Mouse (Mus musculus): ENCODE measurements around the gene Efcc1.
"Not testable (repeated sequence)": the region's sequence is repeated elsewhere in the genome, so short reads cannot be mapped to it uniquely, and the experiment has no call there.

DNA sequence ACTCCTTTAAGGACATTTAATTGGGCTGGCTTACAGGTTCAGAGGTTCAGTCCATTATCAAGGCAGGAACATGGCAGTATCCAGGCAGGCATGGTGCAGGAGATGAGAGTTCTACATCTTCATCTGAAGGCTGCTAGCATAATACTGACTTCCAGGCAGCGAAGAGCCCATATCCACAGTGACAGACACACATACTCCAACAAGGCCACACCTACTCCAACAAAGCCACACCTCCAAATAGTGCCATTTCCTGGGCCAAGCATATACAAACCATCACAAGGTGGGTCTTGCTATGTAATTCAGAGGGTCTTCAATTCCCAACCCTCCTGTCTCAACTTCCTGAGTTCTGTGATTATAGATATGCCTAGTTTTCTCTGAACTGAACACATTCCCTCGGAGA is 33.6 kb downstream of the Efcc1 start:
- TF ChIP-seq ZNF384 (IDR thresholded peaks at IDR 0.05; ENCODE audit: low read depth, low read length); CHD2 (IDR thresholded peaks at IDR 0.05; ENCODE audit: low read depth, low read length); MAFK (IDR thresholded peaks at IDR 0.05; ENCODE audit: insufficient read depth, low read depth, low read length): not testable (repeated sequence)
